ENCODE assay signal across 8 mouse cellular contexts in genomic region chr13:41801177-41801636, GRCm38 (mm10). TPM values are rescaled to one million over a fixed set of nuclear protein-coding genes. Genes with fewer than 3 reads are reported as not detected.
A peak's percentile ranks its signal among the peaks of the same experiment; 100 is the strongest.
DNase-seq lines count a peak whose midpoint lies in the region; ATAC-seq and TF ChIP-seq lines count a peak whose summit lies in the region.

No protein-coding gene starts in this region.

- no peak overlapping the region for H3K27ac ChIP-seq in heart, embryonic 12.5 days (ENCODE audit: poor library complexity, severe bottlenecking)
- peak overlapping the region; percentile 83 for H3K27ac ChIP-seq in forebrain, embryonic 10.5 days
- peak overlapping the region; percentile 86 for H3K27ac ChIP-seq in layer of hippocampus, adult 2 months
- peak overlapping the region; percentile 78 for H3K27ac ChIP-seq in midbrain, embryonic 12.5 days (replicated peaks)

- 0 out of 2 replicates have a peak overlapping the region, but pooled peaks have one; percentile 15 for H3K9ac ChIP-seq in heart, embryonic 12.5 days
- H3K9ac ChIP-seq in midbrain, embryonic 12.5 days (replicated peaks): no peak overlapping the region

- intact Hi-C loops in heart, postnatal 25 days (cut with DNase I): no loop called here

- no peak for ATAC-seq in heart, embryonic 12.5 days (ENCODE audit: insufficient number of reproducible peaks, low FRiP score)
- ATAC-seq in midbrain, embryonic 12.5 days (ENCODE audit: low FRiP score, low read depth): peak; percentile 94
- no peak for ATAC-seq in megakaryocyte progenitor cell, adult 5-6 weeks (replicated peaks; ENCODE audit: poor library complexity)

- DNase-seq in heart, postnatal 25 days (ENCODE audit: low spot score): no peak
- peak; percentile 60 for DNase-seq in ZHBTc4 (ENCODE audit: low read depth, low spot score)
- DNase-seq in forebrain, embryonic 10.5 days (ENCODE audit: extremely low spot score, low spot score): peak; percentile 68
- peak; percentile 73 to 90 for DNase-seq in layer of hippocampus, adult 2 months (ENCODE audit: low spot score in 2 of 2)
- no peak for DNase-seq in c-Kit-positive CD71-positive TER-119-positive erythroid progenitor cells, embryonic 14.5 days (ENCODE audit: low spot score)

- no peaks in the 10 kb centered on the region for H3K36me3 ChIP-seq in heart, embryonic 12.5 days
- H3K36me3 ChIP-seq in forebrain, embryonic 10.5 days (replicated peaks): no peaks in the 10 kb centered on the region
- H3K36me3 ChIP-seq in midbrain, embryonic 12.5 days: no peaks in the 10 kb centered on the region

- peaks cover 8% of the 10 kb centered on the region for H3K4me1 ChIP-seq in heart, embryonic 12.5 days (replicated peaks)
- peaks cover 33% of the 10 kb centered on the region for H3K4me1 ChIP-seq in forebrain, embryonic 10.5 days
- peaks cover 30% of the 10 kb centered on the region for H3K4me1 ChIP-seq in midbrain, embryonic 12.5 days

- no peaks in the 10 kb centered on the region for H3K27me3 ChIP-seq in heart, embryonic 12.5 days (replicated peaks)
- H3K27me3 ChIP-seq in forebrain, embryonic 10.5 days (ENCODE audit: poor library complexity, severe bottlenecking): no peaks in the 10 kb centered on the region
- no peaks in the 10 kb centered on the region for H3K27me3 ChIP-seq in midbrain, embryonic 12.5 days

- WGBS in heart, embryonic 12.5 days: 12% methylated on average over 8 of the region's 8 CpGs
- WGBS in forebrain, embryonic 10.5 days: 5% methylated on average over 8 of the region's 8 CpGs
- under 1% methylated on average over 7 of the region's 8 CpGs for WGBS in midbrain, embryonic 12.5 days

- no peaks in the 10 kb centered on the region for H3K9me3 ChIP-seq in heart, embryonic 12.5 days (replicated peaks)
- no peaks in the 10 kb centered on the region for H3K9me3 ChIP-seq in forebrain, embryonic 10.5 days
- H3K9me3 ChIP-seq in midbrain, embryonic 12.5 days: no peaks in the 10 kb centered on the region

- peak overlapping the region; percentile 0; the same call in 1 of the 2 replicates for H3K4me3 ChIP-seq in heart, embryonic 12.5 days
- peak overlapping the region; percentile 38 for H3K4me3 ChIP-seq in forebrain, embryonic 10.5 days
- peak overlapping the region; percentile 29; the same call in 1 of the 2 replicates for H3K4me3 ChIP-seq in layer of hippocampus, adult 2 months
- peak overlapping the region; percentile 26 for H3K4me3 ChIP-seq in midbrain, embryonic 12.5 days

- no peak for TF ChIP-seq CTCF in layer of hippocampus, adult 2 months (conservative IDR thresholded peaks at IDR 0.05)

- peak overlapping the region; percentile 51 for H3K4me2 ChIP-seq in heart, embryonic 12.5 days
- H3K4me2 ChIP-seq in midbrain, embryonic 12.5 days (replicated peaks): peak overlapping the region; percentile 49

RNA-seq across cellular contexts. Expression of gene Adtrp, which starts 46.3 kb away (rescaled TPM):
- polyA plus RNA-seq in heart, embryonic 12.5 days (2016; fragmentation: Nextera tagmentation; extraction: Ambion mirVana): not detected in 2 replicates
- total RNA-seq in heart, postnatal 25 days (2021): under 1 TPM; 0.98 to 0.99 TPM
- polyA plus RNA-seq in forebrain, embryonic 10.5 days (2016; fragmentation: Nextera tagmentation; extraction: Ambion mirVana): 0.75 TPM in 1 of 2 replicates, not detected in the other
- not detected for total RNA-seq in layer of hippocampus, adult 2 months (2021)
- not detected in 2 replicates for polyA plus RNA-seq in midbrain, embryonic 12.5 days (2016; fragmentation: Nextera tagmentation; extraction: Ambion mirVana)
- total RNA-seq in megakaryocyte progenitor cell, adult 5-6 weeks (2015): 0.91 and 1.4 TPM in 2 replicates
- total RNA-seq in megakaryocyte progenitor cell, adult 5-6 weeks (2017): 0.74 and 2.1 TPM in 2 replicates

Comparison
In these comparisons a context has a peak if more than half of its experiments do, and no peak if none do; other contexts are left out.
1. DNase-seq: peak in ZHBTc4 (single experiment), forebrain, embryonic 10.5 days (single experiment) and layer of hippocampus, adult 2 months (2 of 2); none in heart, postnatal 25 days (single experiment) and c-Kit-positive CD71-positive TER-119-positive erythroid progenitor cells, embryonic 14.5 days (single experiment).
2. Peak in every context shown above with its lines, with median percentiles within 50 percentile points of each other: H3K4me3 ChIP-seq.